Mouse (Mus musculus) kidney, postnatal 4 days (tissue): ENCODE measurements around the gene Olfr1030.
"Not testable (repeated sequence)": the region's sequence is repeated elsewhere in the genome, so short reads cannot be mapped to it uniquely, and the experiment has no call there.

ENCODE experiments used
- DNase-seq, 2 experiments: peaks; one replicate each; pipeline ENCODE4 v3.0.0; 2021; ENCODE audit warnings: mixed read lengths in 2 of 2

The Olfr1030 gene

DNA sequence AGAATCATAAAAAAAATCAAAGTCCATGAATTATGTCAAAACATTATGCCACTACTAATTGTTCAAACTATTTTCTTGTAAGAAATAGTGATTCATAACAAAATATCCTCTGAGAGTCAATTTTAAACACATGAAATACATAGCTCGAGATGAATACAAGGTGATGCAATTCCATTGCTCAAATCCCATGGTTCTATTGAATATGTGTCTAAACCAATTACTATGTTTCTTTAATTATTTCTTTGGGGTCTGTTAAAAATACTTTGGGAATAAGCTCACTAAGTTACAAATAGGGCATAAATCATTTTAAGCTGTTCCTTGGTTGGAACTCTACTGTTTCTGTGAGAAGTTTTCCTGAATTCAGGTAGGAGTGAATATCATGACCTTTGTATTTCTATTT, at the start of gene Olfr1030:
Olfr1030 (plus strand) TSS at position 301 of the 400 bp plus-strand sequence.
- DNase-seq, result no peak

DNA sequence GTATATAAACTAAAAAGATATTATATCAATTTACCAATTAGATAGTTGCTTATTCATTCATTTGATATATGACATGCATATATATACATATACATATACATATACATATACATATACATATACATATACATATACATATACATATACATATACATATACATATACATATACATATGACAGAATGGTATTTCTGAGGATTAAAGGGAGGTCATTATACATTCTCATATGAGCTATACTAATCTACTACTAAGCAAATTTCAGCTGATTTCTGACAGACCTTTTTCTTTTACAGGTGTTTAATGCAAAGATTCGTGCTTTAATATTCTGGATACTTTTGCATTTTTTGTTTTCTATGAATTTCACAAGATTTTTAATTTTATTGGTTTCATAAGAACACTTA, 28.9 kb upstream of the Olfr1030 start, which contains the start of gene Olfr1028:
Olfr1028 (plus strand) TSS at position 301 of the 400 bp plus-strand sequence.
- no peak for DNase-seq

DNA sequence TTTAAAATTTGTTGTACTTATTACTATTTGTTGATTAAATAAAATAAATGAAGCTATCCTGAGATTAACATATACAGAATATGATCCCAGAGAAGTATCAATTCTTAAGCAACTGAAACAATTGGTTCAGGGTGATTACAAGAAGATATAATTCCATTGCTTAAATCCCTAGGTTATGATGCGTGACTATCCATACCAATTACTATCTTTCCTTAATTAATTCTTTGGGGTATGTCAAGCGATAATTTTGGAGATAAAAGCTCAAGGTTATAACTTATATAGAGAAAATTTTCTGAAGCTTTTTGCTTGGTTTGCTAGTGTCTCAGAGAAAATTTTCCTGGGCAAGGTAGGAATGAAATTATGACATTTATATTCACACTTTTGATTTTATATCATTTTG, 5.5 kb upstream of the Olfr1030 start, which contains the start of gene Olfr1029:
Olfr1029 (plus strand) TSS at position 301 of the 400 bp plus-strand sequence.
- no peak for DNase-seq

- no peak for DNase-seq
Observed at GRCm38 (mm10) chr2:85990004-85990403, 10.9 kb downstream of the Olfr1030 start, which contains the start of gene Olfr1031. Olfr1031 (plus strand) TSS chr2:85990304.

GRCm38 (mm10) chr2:86005240-86005639, 26.2 kb downstream of the Olfr1030 start, which contains the start of gene Olfr1032:
Olfr1032 (plus strand) TSS chr2:86005540.
- DNase-seq, result no peak

DNA sequence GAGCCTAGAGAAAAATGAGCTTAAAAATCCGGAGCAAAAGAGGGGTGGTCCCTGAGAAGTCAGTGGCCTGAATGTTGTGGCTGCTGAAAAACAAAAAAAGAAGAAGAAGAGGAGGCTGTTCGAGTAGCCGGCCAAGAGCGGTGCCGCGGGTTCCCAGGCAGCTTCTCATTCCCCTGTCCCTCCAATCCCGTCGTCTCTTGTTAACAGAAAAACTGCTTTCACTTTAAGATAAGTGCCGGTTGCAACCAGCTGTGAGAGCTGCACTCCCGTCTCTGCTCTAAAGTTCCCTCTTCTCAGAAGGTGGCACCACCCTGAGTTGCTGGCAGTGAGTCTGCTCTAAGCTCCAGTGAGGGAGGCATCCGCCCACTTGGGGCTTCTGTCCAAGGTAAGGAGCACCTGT, 41.3 kb downstream of the Olfr1030 start, which contains the start of gene Olfr1033:
Olfr1033 (plus strand) TSS at position 228 of the 400 bp plus-strand sequence.
- DNase-seq, result peak; percentile 8 to 46

DNA sequence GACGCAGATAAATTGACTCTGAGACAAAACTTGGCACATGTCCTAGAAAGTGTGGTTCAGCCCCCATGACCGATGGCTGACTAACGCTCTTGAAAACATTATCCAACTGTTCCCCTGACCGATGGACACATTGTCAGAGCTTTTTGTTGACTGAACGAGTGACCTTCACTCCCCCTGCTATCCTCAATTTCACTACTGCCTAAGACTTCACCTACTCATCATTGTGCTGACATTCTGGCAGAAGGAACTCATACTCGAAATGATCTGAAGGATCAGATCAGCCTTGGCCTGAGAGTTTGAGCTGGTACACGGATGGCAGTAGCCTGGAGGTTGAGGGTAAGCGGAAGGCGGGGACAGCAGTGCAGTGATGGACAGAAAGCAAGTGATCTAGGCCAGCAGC, 42.4 kb downstream of the Olfr1030 start:
- DNase-seq, result not testable (repeated sequence)
